18 mouse cellular contexts compared by ENCODE assay signal in the genomic region with DNA sequence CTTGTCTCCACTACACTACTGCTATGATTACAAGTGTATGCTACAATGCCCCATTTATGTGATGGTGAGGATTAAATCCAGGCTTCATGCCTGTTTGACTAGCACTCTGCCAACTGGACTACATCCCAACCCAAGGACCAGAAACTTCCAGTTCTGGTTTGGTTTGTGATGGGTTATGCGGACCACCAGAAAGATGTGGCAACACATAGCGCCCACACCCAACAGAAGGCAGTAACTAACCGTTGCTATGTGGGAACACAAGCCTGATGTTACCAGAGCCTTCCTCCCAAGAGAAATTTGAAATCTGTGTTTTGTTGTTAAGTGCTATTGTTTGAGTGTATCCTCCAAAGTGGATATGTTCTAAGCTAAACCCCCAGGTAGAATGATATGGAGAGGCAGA. TPM values are rescaled to one million over a fixed set of nuclear protein-coding genes. Genes with fewer than 3 reads are reported as not detected.
A peak's percentile ranks its signal among the peaks of the same experiment; 100 is the strongest.
DNase-seq lines count a peak whose midpoint lies in the region; ATAC-seq lines count a peak whose summit lies in the region.
"Had no signal": no experiment of that assay in that cellular context is flagged by ENCODE, and none has a peak within 500 bp of the region (broad histone marks: within the 10 kb centered on the region; RNA-seq: fewer than 3 reads in every experiment).

No protein-coding gene starts in this region.

- ATAC-seq in erythroblast, adult 5-6 weeks (replicated peaks; ENCODE audit: low FRiP score, poor library complexity, severe bottlenecking), result no peak
- ATAC-seq: CD4-positive, CD25-positive, alpha-beta regulatory T cell, adult 4 months; forebrain, embryonic 16.5 days had no signal

- peak; percentile 68 for DNase-seq in heart, adult 11 months
- DNase-seq in heart, adult 9 months (ENCODE audit: low spot score in 2 of 2), result no peak
- DNase-seq in right cerebral cortex, adult 18-20 months, result peak; percentile 31
- DNase-seq in right cerebral cortex, postnatal 14 days, result no peak
- peak; percentile 31 for DNase-seq in brain, adult 2 months (ENCODE audit: low read depth, low spot score)
- DNase-seq in layer of hippocampus, adult 9-11 months, result peak; percentile 85
- no peak for DNase-seq in kidney, postnatal 14 days
- DNase-seq: adrenal gland, adult 8-10 months; adrenal gland, postnatal 36 days; cerebellum, adult 11 months; cerebellum, adult 8-10 months; cerebellum, postnatal 14 days; embryo, embryonic 11 days; gastrocnemius, postnatal 10 days; heart, adult 2 months had no signal

RNA-seq across cellular contexts. Expression of gene Actr3, which starts 4.0 kb away (rescaled TPM):
- 203 and 242 TPM in 2 replicates for total RNA-seq in erythroblast, adult 5-6 weeks (2015; ENCODE audit: low replicate concordance)
- total RNA-seq in erythroblast, adult 5-6 weeks (2017; ENCODE audit: low replicate concordance), result 316 and 347 TPM in 2 replicates

Comparison
In these comparisons a context has a peak if more than half of its experiments do, and no peak if none do; other contexts are left out.
1. DNase-seq: peak in heart, adult 11 months (single experiment), right cerebral cortex, adult 18-20 months (single experiment), brain, adult 2 months (single experiment) and layer of hippocampus, adult 9-11 months (single experiment); none in heart, adult 9 months (0 of 2), right cerebral cortex, postnatal 14 days (single experiment) and kidney, postnatal 14 days (single experiment).